Mouse (Mus musculus) MEL-GATA-1-ER (cell line): ENCODE measurements at regions not wholly inside any gene's neighbourhood (a gene's known extent, or its start where the extent isn't known, plus 50 kb on each side); places are given as distances from the start of the nearest gene placed in this dataset.
A peak's percentile ranks its signal among the peaks of the same experiment; 100 is the strongest.

Source experiments
- DNase-seq: peaks from one replicate; pipeline ENCODE4 v3.0.0-alpha.2; 2012; ENCODE audit warnings: low read depth; ENCODE audit errors: extremely low read depth

- DNase-seq, result no peak
These were observed 145.0 kb downstream of the Spata18 start for GRCm38 (mm10) chr5:73796201-73796600.

GRCm38 (mm10) chr5:73797980-73798379 lies 146.8 kb downstream of the Spata18 start:
- DNase-seq, result no peak

GRCm38 (mm10) chr5:73803431-73803830 lies 152.3 kb downstream of the Spata18 start:
- no peak for DNase-seq

- no peak for DNase-seq
These were observed 153.5 kb downstream of the Spata18 start for GRCm38 (mm10) chr5:73804556-73805230.

- DNase-seq, result no peak
These were observed 159.5 kb downstream of the Spata18 start for GRCm38 (mm10) chr5:73810660-73811059.

GRCm38 (mm10) chr5:73811094-73811521 lies 159.9 kb downstream of the Spata18 start:
- no peak for DNase-seq

- DNase-seq, result no peak
These were observed 164.6 kb downstream of the Spata18 start for GRCm38 (mm10) chr5:73815752-73816151.

- no peak for DNase-seq
These were observed 166.0 kb downstream of the Spata18 start for GRCm38 (mm10) chr5:73817180-73817579.

GRCm38 (mm10) chr5:73821956-73822545 lies 170.9 kb downstream of the Spata18 start:
- no peak for DNase-seq

- no peak for DNase-seq
These were observed 172.2 kb downstream of the Spata18 start for GRCm38 (mm10) chr5:73823421-73823820.

- DNase-seq, result no peak
These were observed 175.8 kb downstream of the Spata18 start for GRCm38 (mm10) chr5:73826941-73827340.

GRCm38 (mm10) chr5:73833721-73834120 lies 182.5 kb downstream of the Spata18 start:
- DNase-seq, result no peak

GRCm38 (mm10) chr5:73843776-73844175 lies 192.6 kb downstream of the Spata18 start:
- no peak for DNase-seq

GRCm38 (mm10) chr5:73846096-73846782 lies 195.1 kb downstream of the Spata18 start:
- DNase-seq, result no peak

- no peak for DNase-seq
These were observed 195.6 kb downstream of the Spata18 start for GRCm38 (mm10) chr5:73846783-73847151.

- DNase-seq, result no peak
These were observed 200.3 kb downstream of the Spata18 start for GRCm38 (mm10) chr5:73851501-73851900.

- DNase-seq, result no peak
These were observed 203.0 kb downstream of the Spata18 start for GRCm38 (mm10) chr5:73854025-73854773.

- no peak for DNase-seq
These were observed 203.7 kb downstream of the Spata18 start for GRCm38 (mm10) chr5:73854774-73855371.

GRCm38 (mm10) chr5:73859320-73859719 lies 208.1 kb downstream of the Spata18 start:
- DNase-seq, result no peak

GRCm38 (mm10) chr5:73864138-73864761 lies 204.0 kb downstream of the Usp46 start:
- peak; percentile 39 for DNase-seq
